Mouse (Mus musculus) myocyte (in vitro differentiated cells): ENCODE results near the gene Pard3. TPM values are rescaled to one million over a fixed set of nuclear protein-coding genes. Genes with fewer than 3 reads are reported as not detected.

Experiments used
- H3K27me3 ChIP-seq: one replicate; pipeline ENCODE4 v1.6.1; 2011; ENCODE audit not compliant: control insufficient read depth, insufficient read depth, insufficient read length
- H3K36me3 ChIP-seq: one replicate; pipeline ENCODE4 v1.6.1; 2011; ENCODE audit not compliant: control insufficient read depth, insufficient read depth
- H3K4me2 ChIP-seq: one replicate; pipeline ENCODE4 v1.6.1; 2011; ENCODE audit warnings: low read depth, control low read depth
- H3K4me3 ChIP-seq: one replicate; pipeline ENCODE4 v1.5.1; 2011; ENCODE audit warnings: mild to moderate bottlenecking, control low read depth, moderate library complexity
- H3K79me2 ChIP-seq: one replicate; pipeline ENCODE4 v1.6.1; 2011; ENCODE audit not compliant: control insufficient read depth, insufficient read depth
- H3ac ChIP-seq: one replicate; pipeline ENCODE4 v1.6.1; 2011; ENCODE audit not compliant: control insufficient read depth, insufficient read length
- CEBPB ChIP-seq: IDR thresholded peaks from 2 replicates; pipeline ENCODE4 v1.6.1; 2011; ENCODE audit warnings: mild to moderate bottlenecking, moderate library complexity; ENCODE audit not compliant: poor library complexity, insufficient read depth, severe bottlenecking
- E2F4 ChIP-seq: IDR thresholded peaks from one replicate; pipeline ENCODE4 v1.6.1; 2011; ENCODE audit warnings: mild to moderate bottlenecking, control low read depth, moderate library complexity; ENCODE audit not compliant: insufficient read depth
- MAX ChIP-seq: IDR thresholded peaks from one replicate; pipeline ENCODE4 v1.6.1; 2011; ENCODE audit warnings: low read depth, mild to moderate bottlenecking, control low read depth
- MYOD1 ChIP-seq, 3 experiments: IDR thresholded peaks; one replicate each; pipeline ENCODE4 v1.6.1; 2011; ENCODE audit warnings: control low read depth in 2 of 3, low read depth in 2 of 3, mild to moderate bottlenecking in 2 of 3, moderate library complexity in 1 of 3; ENCODE audit not compliant: insufficient read length in 2 of 3, control insufficient read depth in 1 of 3
- MYOG ChIP-seq, 3 experiments: IDR thresholded peaks; one replicate each; pipeline ENCODE4 v1.6.1; 2011; ENCODE audit warnings: control low read depth in 2 of 3, low read depth in 2 of 3, mild to moderate bottlenecking in 2 of 3; ENCODE audit not compliant: insufficient read length in 2 of 3, control insufficient read depth in 1 of 3, insufficient read depth in 1 of 3
- POLR2A ChIP-seq: IDR thresholded peaks from one replicate; pipeline ENCODE4 v1.6.1; 2011; ENCODE audit warnings: low read depth, mild to moderate bottlenecking, control low read depth, moderate library complexity; ENCODE audit not compliant: insufficient read length
- POLR2AphosphoS2 ChIP-seq: IDR thresholded peaks from one replicate; pipeline ENCODE4 v1.6.1; 2011; ENCODE audit warnings: low read depth, control low read depth; ENCODE audit not compliant: insufficient read length
- REST ChIP-seq: IDR thresholded peaks from one replicate; pipeline ENCODE4 v1.6.1; 2011; ENCODE audit warnings: mild to moderate bottlenecking, control low read depth, moderate library complexity; ENCODE audit not compliant: insufficient read depth, insufficient read length
- SRF ChIP-seq: IDR thresholded peaks from one replicate; pipeline ENCODE4 v1.6.1; 2011; ENCODE audit warnings: low read depth; ENCODE audit not compliant: control insufficient read depth, insufficient read length
- TCF12 ChIP-seq: IDR thresholded peaks from one replicate; pipeline ENCODE4 v1.6.1; 2011; ENCODE audit warnings: mild to moderate bottlenecking, control low read depth; ENCODE audit not compliant: poor library complexity, insufficient read depth, severe bottlenecking
- TCF3 ChIP-seq: IDR thresholded peaks from one replicate; pipeline ENCODE4 v1.6.1; 2011; ENCODE audit warnings: low read depth, control low read depth; ENCODE audit not compliant: insufficient read length
- USF1 ChIP-seq: IDR thresholded peaks from one replicate; pipeline ENCODE4 v1.6.1; 2011; ENCODE audit warnings: low read depth, mild to moderate bottlenecking, control low read depth, moderate library complexity
- polyA plus RNA-seq: library from polyadenylated mRNA; unstranded; fragments of >200 nt; fragmentation: generic; extraction: Trizol; gene quantifications from one replicate; pipeline ENCODE4 v1.2.1, GENCODE M21; 2012; ENCODE audit warnings: missing spikeins

The Pard3 gene
- polyA plus RNA-seq, 1 experiment = 24.3 TPM

- no peak overlapping the region for H3K4me3 ChIP-seq
- no peaks in the 10 kb centered on the region for H3K79me2 ChIP-seq
- H3K36me3 ChIP-seq = no peaks in the 10 kb centered on the region
- TF ChIP-seq TCF12 (no peak), E2F4 (no peak), POLR2AphosphoS2 (no peak), CEBPB (no peak), POLR2A (no peak)
- no peak overlapping the region for H3ac ChIP-seq
- H3K27me3 ChIP-seq = no peaks in the 10 kb centered on the region
- no peak overlapping the region for H3K4me2 ChIP-seq
Observed at GRCm38 (mm10) chr8:127347890-127348495, 284.3 kb downstream of the Pard3 start.

- TF ChIP-seq MYOG (IDR thresholded peaks at IDR 0.05; ENCODE audit: control insufficient read depth in 1 of 3, insufficient read depth in 1 of 3, insufficient read length in 2 of 3, low read depth in 2 of 3) = no peak
- TF ChIP-seq TCF3 = no peak
- TF ChIP-seq CEBPB = no peak
- no peak for TF ChIP-seq USF1
- no peak for TF ChIP-seq POLR2AphosphoS2
- no peak for TF ChIP-seq E2F4
- no peak for TF ChIP-seq TCF12
- no peak for TF ChIP-seq MYOD1 (IDR thresholded peaks at IDR 0.05; ENCODE audit: control insufficient read depth in 1 of 3, insufficient read length in 2 of 3, low read depth in 2 of 3)
- TF ChIP-seq SRF = no peak
- H3K36me3 ChIP-seq = no peaks in the 10 kb centered on the region
- no peaks in the 10 kb centered on the region for H3K27me3 ChIP-seq
- no peaks in the 10 kb centered on the region for H3K79me2 ChIP-seq
- no peak overlapping the region for H3K4me3 ChIP-seq
- H3ac ChIP-seq = no peak overlapping the region
- no peak overlapping the region for H3K4me2 ChIP-seq
Observed at GRCm38 (mm10) chr8:127361796-127362195, 298.1 kb downstream of the Pard3 start.

- no peak for TF ChIP-seq MAX
- no peak for TF ChIP-seq MYOD1 (IDR thresholded peaks at IDR 0.05; ENCODE audit: control insufficient read depth in 1 of 3, insufficient read length in 2 of 3, low read depth in 2 of 3)
- no peak for TF ChIP-seq MYOG (IDR thresholded peaks at IDR 0.05; ENCODE audit: control insufficient read depth in 1 of 3, insufficient read depth in 1 of 3, insufficient read length in 2 of 3, low read depth in 2 of 3)
- TF ChIP-seq E2F4 = no peak
- TF ChIP-seq USF1 = no peak
- TF ChIP-seq POLR2AphosphoS2 = no peak
- TF ChIP-seq TCF3 = no peak
- no peak for TF ChIP-seq SRF
- no peak for TF ChIP-seq POLR2A
- no peak for TF ChIP-seq CEBPB
- Histone ChIP-seq H3K79me2 (no peaks in the 10 kb centered on the region), H3K4me3 (no peak overlapping the region), H3K27me3 (no peaks in the 10 kb centered on the region), H3ac (no peak overlapping the region), H3K36me3 (peaks cover 16% of the 10 kb centered on the region), H3K4me2 (no peak overlapping the region)
Observed at GRCm38 (mm10) chr8:127368347-127368746, 304.7 kb downstream of the Pard3 start.

- Histone ChIP-seq H3K27me3 (no peaks in the 10 kb centered on the region), H3K36me3 (peaks cover 16% of the 10 kb centered on the region), H3K79me2 (no peaks in the 10 kb centered on the region), H3K4me2 (no peak overlapping the region), H3ac (no peak overlapping the region), H3K4me3 (no peak overlapping the region)
- TF ChIP-seq USF1 (no peak), REST (no peak), TCF3 (no peak), E2F4 (no peak), MYOG (IDR thresholded peaks at IDR 0.05; ENCODE audit: control insufficient read depth in 1 of 3, insufficient read depth in 1 of 3, insufficient read length in 2 of 3, low read depth in 2 of 3) (no peak), POLR2AphosphoS2 (no peak), MAX (no peak), TCF12 (no peak), POLR2A (no peak), MYOD1 (IDR thresholded peaks at IDR 0.05; ENCODE audit: control insufficient read depth in 1 of 3, insufficient read length in 2 of 3, low read depth in 2 of 3) (no peak), CEBPB (no peak), SRF (no peak)
Observed at GRCm38 (mm10) chr8:127371326-127371949, 307.7 kb downstream of the Pard3 start.

- H3K79me2 ChIP-seq = no peaks in the 10 kb centered on the region
- no peak overlapping the region for H3ac ChIP-seq
- no peak overlapping the region for H3K4me2 ChIP-seq
- no peaks in the 10 kb centered on the region for H3K27me3 ChIP-seq
- TF ChIP-seq TCF12 = no peak
- TF ChIP-seq SRF = no peak
- TF ChIP-seq E2F4 = no peak
- TF ChIP-seq CEBPB = no peak
- TF ChIP-seq POLR2AphosphoS2 = no peak
- TF ChIP-seq TCF3 = no peak
- TF ChIP-seq MYOG (IDR thresholded peaks at IDR 0.05; ENCODE audit: control insufficient read depth in 1 of 3, insufficient read depth in 1 of 3, insufficient read length in 2 of 3, low read depth in 2 of 3) = no peak
- peaks cover 15% of the 10 kb centered on the region for H3K36me3 ChIP-seq
- H3K4me3 ChIP-seq = no peak overlapping the region
Observed at GRCm38 (mm10) chr8:127377775-127378174, 314.1 kb downstream of the Pard3 start.
